Mouse (Mus musculus): Measurements from ENCODE around the gene Stn1.

Gene Stn1

GRCm38 (mm10) chr19:47510473-47511293 lies 26.6 kb downstream of the Stn1 start:
- no peak for DNase-seq (ENCODE audit: low read depth, low spot score)

- DNase-seq (ENCODE audit: low read depth, low spot score): no peak
Measured at GRCm38 (mm10) chr19:47510135-47510472, 27.2 kb downstream of the Stn1 start.

GRCm38 (mm10) chr19:47508771-47509281 lies 28.5 kb downstream of the Stn1 start:
- no peak for DNase-seq (ENCODE audit: low read depth, low spot score)

- DNase-seq (ENCODE audit: low read depth, low spot score): no peak
Measured at GRCm38 (mm10) chr19:47508191-47508590, 29.1 kb downstream of the Stn1 start.

GRCm38 (mm10) chr19:47507128-47508121 lies 29.9 kb downstream of the Stn1 start:
- peak; percentile 42 for DNase-seq (ENCODE audit: low read depth, low spot score)

GRCm38 (mm10) chr19:47503625-47504024 lies 33.7 kb downstream of the Stn1 start:
- DNase-seq (ENCODE audit: low read depth, low spot score): no peak

GRCm38 (mm10) chr19:47502563-47502962 lies 34.7 kb downstream of the Stn1 start:
- DNase-seq (ENCODE audit: low read depth, low spot score): peak; percentile 30

- no peak for DNase-seq (ENCODE audit: low read depth, low spot score)
Measured at GRCm38 (mm10) chr19:47500389-47501011, 36.8 kb downstream of the Stn1 start.

- DNase-seq (ENCODE audit: low read depth, low spot score): no peak
Measured at GRCm38 (mm10) chr19:47499841-47500240, 37.5 kb downstream of the Stn1 start.

- DNase-seq (ENCODE audit: low read depth, low spot score): no peak
Measured at GRCm38 (mm10) chr19:47498942-47499341, 38.4 kb downstream of the Stn1 start.

- no peak for DNase-seq (ENCODE audit: low read depth, low spot score)
Measured at GRCm38 (mm10) chr19:47497736-47498135, 39.6 kb downstream of the Stn1 start.

GRCm38 (mm10) chr19:47497313-47497712 lies 40.0 kb downstream of the Stn1 start:
- no peak for DNase-seq (ENCODE audit: low read depth, low spot score)

- no peak for DNase-seq (ENCODE audit: low read depth, low spot score)
Measured at GRCm38 (mm10) chr19:47493017-47493997, 44.0 kb downstream of the Stn1 start.

GRCm38 (mm10) chr19:47492422-47492821 lies 44.9 kb downstream of the Stn1 start:
- DNase-seq (ENCODE audit: low read depth, low spot score): no peak

GRCm38 (mm10) chr19:47491853-47492252 lies 45.5 kb downstream of the Stn1 start:
- no peak for DNase-seq (ENCODE audit: low read depth, low spot score)

GRCm38 (mm10) chr19:47489233-47489632 lies 48.1 kb downstream of the Stn1 start:
- DNase-seq (ENCODE audit: low read depth, low spot score): no peak

- no peak for DNase-seq (ENCODE audit: low read depth, low spot score)
Measured at GRCm38 (mm10) chr19:47488250-47488649, 49.1 kb downstream of the Stn1 start.

- DNase-seq (ENCODE audit: low read depth, low spot score): no peak
Measured at GRCm38 (mm10) chr19:47487572-47487971, 49.7 kb downstream of the Stn1 start.

GRCm38 (mm10) chr19:47485997-47486566 lies 51.2 kb downstream of the Stn1 start:
- DNase-seq (ENCODE audit: low read depth, low spot score): no peak

GRCm38 (mm10) chr19:47484110-47484509 lies 53.2 kb downstream of the Stn1 start:
- no peak for DNase-seq (ENCODE audit: low read depth, low spot score)
